28 mouse cellular contexts compared by ENCODE assay signal in genomic region chr16:8699556-8699955, GRCm38 (mm10). TPM values are rescaled to one million over a fixed set of nuclear protein-coding genes. Genes with fewer than 3 reads are reported as not detected.
"Had no signal": no experiment of that assay in that cellular context is flagged by ENCODE, and none has a peak within 500 bp of the region (broad histone marks: within the 10 kb centered on the region; RNA-seq: fewer than 3 reads in every experiment).

No protein-coding gene starts in this region.

- H3K4me3 ChIP-seq: gastrocnemius, adult 2 months; heart, embryonic 10.5 days; heart, embryonic 12.5 days; hindbrain, embryonic 10.5 days; hindbrain, embryonic 12.5 days; intestine, embryonic 15.5 days; layer of hippocampus, adult 2 months; left cerebral cortex, adult 2 months; limb, embryonic 10.5 days; limb, embryonic 12.5 days; liver, embryonic 12.5 days had no signal

- H3K9me3 ChIP-seq: heart, embryonic 10.5 days; heart, embryonic 12.5 days; hindbrain, embryonic 10.5 days; hindbrain, embryonic 12.5 days; intestine, embryonic 15.5 days; limb, embryonic 10.5 days; limb, embryonic 12.5 days; liver, embryonic 12.5 days had no signal

- H3K9ac ChIP-seq: heart, embryonic 12.5 days; hindbrain, embryonic 12.5 days; hindbrain, embryonic 14.5 days; intestine, embryonic 15.5 days; limb, embryonic 12.5 days; liver, embryonic 12.5 days had no signal

- DNase-seq: gastrocnemius, adult 2 months; gastrocnemius, postnatal 10 days; gastrocnemius, postnatal 25 days; heart, adult 18-20 months; heart, postnatal 10 days; heart, postnatal 4 days; kidney, adult 8-10 months; kidney, postnatal 10 days; kidney, postnatal 4 days had no signal

- ATAC-seq: hindbrain, embryonic 16.5 days; inflammation-experienced regulatory T-cells, adult 6 months; intestine, embryonic 15.5 days; intestine, postnatal 0 days; liver, embryonic 12.5 days had no signal

- H3K27me3 ChIP-seq: heart, embryonic 12.5 days; hindbrain, embryonic 12.5 days; intestine, embryonic 15.5 days; limb, embryonic 12.5 days; liver, embryonic 12.5 days had no signal

- H3K4me1 ChIP-seq: heart, embryonic 10.5 days; heart, embryonic 12.5 days; hindbrain, embryonic 10.5 days; hindbrain, embryonic 12.5 days; intestine, embryonic 15.5 days; limb, embryonic 10.5 days; limb, embryonic 12.5 days; liver, embryonic 12.5 days had no signal

- H3K4me2 ChIP-seq: heart, embryonic 12.5 days; hindbrain, embryonic 12.5 days; hindbrain, embryonic 14.5 days; intestine, embryonic 15.5 days; limb, embryonic 12.5 days; liver, embryonic 12.5 days had no signal

- H3K27ac ChIP-seq: gastrocnemius, adult 2 months; heart, embryonic 10.5 days; hindbrain, embryonic 10.5 days; hindbrain, embryonic 12.5 days; hindbrain, embryonic 14.5 days; intestine, embryonic 15.5 days; layer of hippocampus, adult 2 months; left cerebral cortex, adult 2 months; limb, embryonic 10.5 days; limb, embryonic 12.5 days; liver, embryonic 12.5 days had no signal

RNA-seq across cellular contexts. Expression of gene Gm5767, which starts 19.0 kb away (rescaled TPM):
- polyA plus RNA-seq: frontal cortex, adult 2 months; heart, embryonic 10.5 days; heart, embryonic 12.5 days; heart, embryonic 14.5 days; heart, embryonic 16.5 days; hindbrain, embryonic 10.5 days; hindbrain, embryonic 12.5 days; hindbrain, embryonic 16.5 days; inflammation-experienced regulatory T-cells, adult 6 months; intestine, embryonic 15.5 days; kidney, embryonic 14.5 days; kidney, embryonic 16.5 days; limb, embryonic 10.5 days; limb, embryonic 12.5 days; liver, embryonic 12.5 days had no signal
